In the genomic region with DNA sequence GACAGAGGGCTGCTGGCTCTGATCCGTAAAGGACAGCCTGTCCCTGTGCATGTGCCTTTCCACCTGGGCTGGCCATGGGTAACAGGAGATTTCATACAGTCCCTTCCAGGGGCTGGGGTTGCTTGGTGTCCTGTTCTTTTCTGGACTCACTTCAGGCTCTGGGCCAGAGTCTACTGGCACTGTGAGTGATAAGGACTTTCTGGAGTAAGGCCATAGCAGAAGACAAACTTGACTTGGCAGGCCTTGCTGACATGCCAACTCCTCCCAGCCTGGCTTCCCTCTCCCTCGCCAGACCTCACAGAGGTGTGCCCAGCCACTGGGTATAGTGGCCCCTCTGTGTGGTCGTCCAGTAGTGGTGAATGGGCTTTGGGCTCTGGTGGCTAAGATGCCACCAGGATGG, we compare ENCODE assay signal across 13 mouse cellular contexts. TPM values are rescaled to one million over a fixed set of nuclear protein-coding genes. Genes with fewer than 3 reads are reported as not detected.
A peak's percentile ranks its signal among the peaks of the same experiment; 100 is the strongest.
DNase-seq lines count a peak whose midpoint lies in the region; ATAC-seq and TF ChIP-seq lines count a peak whose summit lies in the region.
"Had no signal": no experiment of that assay in that cellular context is flagged by ENCODE, and none has a peak within 500 bp of the region (broad histone marks: within the 10 kb centered on the region; RNA-seq: fewer than 3 reads in every experiment).

No protein-coding gene starts in this region.

- 81% methylated on average over 3 of the region's 3 CpGs for WGBS in midbrain, postnatal 0 days
- 93% methylated on average over 3 of the region's 3 CpGs for WGBS in midbrain, embryonic 13.5 days
- WGBS in heart, embryonic 15.5 days: 49% methylated on average over 3 of the region's 3 CpGs

- no peak overlapping the region for H3K4me2 ChIP-seq in midbrain, postnatal 0 days (ENCODE audit: low read depth, low read length, poor library complexity, severe bottlenecking)
- H3K4me2 ChIP-seq in midbrain, embryonic 13.5 days (replicated peaks): no peak overlapping the region
- no peak overlapping the region for H3K4me2 ChIP-seq in heart, embryonic 15.5 days
- H3K4me2 ChIP-seq: hindbrain, embryonic 12.5 days had no signal

- H3K9me3 ChIP-seq in midbrain, postnatal 0 days (ENCODE audit: low read length): no peaks in the 10 kb centered on the region
- no peaks in the 10 kb centered on the region for H3K9me3 ChIP-seq in midbrain, embryonic 13.5 days
- 0 out of 2 replicates have a peak, but pooled peaks cover 3% of the 10 kb centered on the region for H3K9me3 ChIP-seq in heart, embryonic 15.5 days (replicated peaks)
- H3K9me3 ChIP-seq: hindbrain, embryonic 12.5 days had no signal

- no peaks in the 10 kb centered on the region for H3K27me3 ChIP-seq in midbrain, postnatal 0 days (ENCODE audit: insufficient read depth, low read length)
- H3K27me3 ChIP-seq in midbrain, embryonic 13.5 days: no peaks in the 10 kb centered on the region
- no peaks in the 10 kb centered on the region for H3K27me3 ChIP-seq in heart, embryonic 15.5 days
- H3K27me3 ChIP-seq: hindbrain, embryonic 12.5 days had no signal

- peak; percentile 54 to 77 for DNase-seq in adrenal gland, adult (ENCODE audit: inconsistent age in 2 of 2, low spot score in 1 of 2)
- no peak for DNase-seq in adrenal gland, adult 18-20 months (ENCODE audit: low spot score in 2 of 2)
- DNase-seq in midbrain, postnatal 0 days (ENCODE audit: low spot score): peak; percentile 31
- peak; percentile 48 for DNase-seq in testis, postnatal 10 days (ENCODE audit: low spot score)
- no peak for DNase-seq in thymus, postnatal 4 days
- DNase-seq in kidney, postnatal 25 days: no peak
- DNase-seq: kidney, postnatal 36 days; thymus, postnatal 25 days had no signal

- H3K9ac ChIP-seq in midbrain, postnatal 0 days (replicated peaks; ENCODE audit: low read length, poor library complexity, severe bottlenecking): no peak overlapping the region
- H3K9ac ChIP-seq in midbrain, embryonic 13.5 days (replicated peaks): no peak overlapping the region
- H3K9ac ChIP-seq in heart, embryonic 15.5 days: no peak overlapping the region
- H3K9ac ChIP-seq: hindbrain, embryonic 12.5 days had no signal

- no peak for TF ChIP-seq CTCF in midbrain, postnatal 0 days (IDR thresholded peaks at IDR 0.05)

- H3K4me3 ChIP-seq in midbrain, postnatal 0 days (ENCODE audit: low read depth, low read length): no peak overlapping the region
- no peak overlapping the region for H3K4me3 ChIP-seq in midbrain, embryonic 13.5 days (replicated peaks)
- H3K4me3 ChIP-seq in heart, embryonic 15.5 days: no peak overlapping the region
- H3K4me3 ChIP-seq: hindbrain, embryonic 12.5 days had no signal

- no peak for ATAC-seq in midbrain, postnatal 0 days (ENCODE audit: low FRiP score)
- no peak for ATAC-seq in midbrain, embryonic 13.5 days
- peak; percentile 72 for ATAC-seq in heart, embryonic 15.5 days (replicated peaks; ENCODE audit: insufficient number of reproducible peaks, insufficient read depth, low FRiP score, low read depth)
- ATAC-seq: forebrain, embryonic 14.5 days had no signal

- H3K4me1 ChIP-seq in midbrain, postnatal 0 days (ENCODE audit: insufficient read depth, low read length): no peaks in the 10 kb centered on the region
- H3K4me1 ChIP-seq in midbrain, embryonic 13.5 days (replicated peaks): no peaks in the 10 kb centered on the region
- H3K4me1 ChIP-seq in heart, embryonic 15.5 days (replicated peaks): peaks cover 17% of the 10 kb centered on the region

- H3K36me3 ChIP-seq in midbrain, postnatal 0 days (ENCODE audit: insufficient read depth, low read length): no peaks in the 10 kb centered on the region
- H3K36me3 ChIP-seq in midbrain, embryonic 13.5 days: no peaks in the 10 kb centered on the region
- H3K36me3 ChIP-seq in heart, embryonic 15.5 days: no peaks in the 10 kb centered on the region
- H3K36me3 ChIP-seq: hindbrain, embryonic 12.5 days had no signal

- no peak overlapping the region for H3K27ac ChIP-seq in midbrain, postnatal 0 days (ENCODE audit: low read depth, low read length)
- no peak overlapping the region for H3K27ac ChIP-seq in midbrain, embryonic 13.5 days
- H3K27ac ChIP-seq in heart, embryonic 15.5 days: peak overlapping the region; percentile 68
- H3K27ac ChIP-seq: hindbrain, embryonic 12.5 days; macrophage had no signal

RNA-seq across cellular contexts. Expression of a gene that starts 47.3 kb away (rescaled TPM):
- total RNA-seq in adrenal gland, adult 18-20 months (2021): under 1 TPM; 0.43 to 0.93 TPM
- total RNA-seq in midbrain, postnatal 0 days (2014; rRNA removed): 2.8 and 6.6 TPM in 2 replicates
- 0.32 and 0.79 TPM in 2 replicates for polyA plus RNA-seq in midbrain, postnatal 0 days (2015; fragmentation: Nextera tagmentation; extraction: Ambion mirVana)
- polyA plus RNA-seq in midbrain, embryonic 13.5 days (2015; fragmentation: Nextera tagmentation; extraction: Ambion mirVana): 1.1 and 1.3 TPM in 2 replicates
- 0.39 and 1.3 TPM in 2 replicates for polyA plus RNA-seq in heart, embryonic 15.5 days (2015; fragmentation: Nextera tagmentation; extraction: Ambion mirVana)

Comparison
In these comparisons a context has a peak if more than half of its experiments do, and no peak if none do; other contexts are left out.
1. DNase-seq: peak in adrenal gland, adult (2 of 2), midbrain, postnatal 0 days (single experiment) and testis, postnatal 10 days (single experiment); none in adrenal gland, adult 18-20 months (0 of 2), thymus, postnatal 4 days (single experiment) and kidney, postnatal 25 days (0 of 2).